Comparison of ENCODE assay signal across 8 mouse cellular contexts in genomic region chr8:95833435-95833984, GRCm38 (mm10). TPM values are rescaled to one million over a fixed set of nuclear protein-coding genes. Genes with fewer than 3 reads are reported as not detected.
DNase-seq lines count a peak whose midpoint lies in the region; ATAC-seq and TF ChIP-seq lines count a peak whose summit lies in the region.

No protein-coding gene starts in this region.

- under 1% methylated on average over 16 of the region's 16 CpGs for WGBS in limb, embryonic 13.5 days
- WGBS in neural tube, embryonic 14.5 days = under 1% methylated on average over 16 of the region's 16 CpGs

- peaks cover 16 to 49% of the 10 kb centered on the region in 2 experiments for H3K36me3 ChIP-seq in CH12.LX (replicated peaks in 1 of 2; ENCODE audit: control insufficient read depth in 1 of 2, insufficient read depth in 1 of 2, low read length in 1 of 2)
- peaks cover 18% of the 10 kb centered on the region; the same call in 1 of the 2 replicates for H3K36me3 ChIP-seq in limb, embryonic 13.5 days
- peaks cover 3% of the 10 kb centered on the region; the same call in 1 of the 2 replicates for H3K36me3 ChIP-seq in neural tube, embryonic 14.5 days (ENCODE audit: control insufficient read depth, insufficient read depth, low read length)

- peaks cover 8 to 24% of the 10 kb centered on the region in 2 experiments for H3K4me1 ChIP-seq in CH12.LX (ENCODE audit: control insufficient read depth in 1 of 2, insufficient read depth in 2 of 2)
- peaks cover 12% of the 10 kb centered on the region; the same call in 1 of the 2 replicates for H3K4me1 ChIP-seq in limb, embryonic 13.5 days
- peaks cover 5% of the 10 kb centered on the region; the same call in 1 of the 2 replicates for H3K4me1 ChIP-seq in neural tube, embryonic 14.5 days (ENCODE audit: control insufficient read depth, insufficient read depth, low read length)

- dilution Hi-C loops in CH12.LX (cut with MboI; ENCODE audit: extremely low pct_ligation_motif_present, extremely low pct_unique_long_range_greater_than_20kb, low sequenced_read_pairs) = no loop called here

- in situ Hi-C loops in CH12.LX (cut with MboI; ENCODE audit: low pct_ligation_motif_present, low pct_unique_long_range_greater_than_20kb, low sequenced_read_pairs) = no loop called here

- ATAC-seq in limb, embryonic 13.5 days (ENCODE audit: low FRiP score, low read depth) = peak; percentile 83
- ATAC-seq in neural tube, embryonic 14.5 days (ENCODE audit: low read depth) = peak; percentile 52

- H3K27ac ChIP-seq in CH12.LX (ENCODE audit: insufficient read depth, low read depth) = peak overlapping the region; percentile 69
- H3K27ac ChIP-seq in limb, embryonic 13.5 days = 0 out of 2 replicates have a peak overlapping the region, but pooled peaks have one; percentile 58
- no peak overlapping the region for H3K27ac ChIP-seq in neural tube, embryonic 14.5 days (ENCODE audit: low read depth, low read length)

- DNase-seq in CH12.LX (ENCODE audit: extremely low read depth) (peak; percentile 74), WW6 (ENCODE audit: low read depth, low spot score) (peak; percentile 89)
- DNase-seq in heart, postnatal 4 days = peak; percentile 14
- no peak for DNase-seq in left cerebral cortex, postnatal 25 days (ENCODE audit: low spot score in 2 of 2)
- DNase-seq in ovary, postnatal 36 days (ENCODE audit: low spot score) = no peak
- DNase-seq in cerebellum, adult 18-20 months = no peak

- no peak for TF ChIP-seq CTCF in CH12.LX (conservative IDR thresholded peaks at IDR 0.05 in 1 of 2, IDR thresholded peaks at IDR 0.05 in 1 of 2; ENCODE audit: low read depth in 2 of 2, low read length in 2 of 2)

- H3K9me3 ChIP-seq in CH12.LX (replicated peaks; ENCODE audit: low read length) = no peaks in the 10 kb centered on the region
- H3K9me3 ChIP-seq in limb, embryonic 13.5 days = no peaks in the 10 kb centered on the region
- no peaks in the 10 kb centered on the region for H3K9me3 ChIP-seq in neural tube, embryonic 14.5 days (ENCODE audit: control insufficient read depth, low read length)

- peak; percentile 50 for TF ChIP-seq POLR2A in CH12.LX (IDR thresholded peaks at IDR 0.05; ENCODE audit: low read depth, low read length)

- TF ChIP-seq RAD21 in CH12.LX (IDR thresholded peaks at IDR 0.05; ENCODE audit: low read depth, low read length) = no peak

- peak overlapping the region; percentile 3; the same call in 1 of the 2 replicates for H3K9ac ChIP-seq in CH12.LX (ENCODE audit: insufficient read depth, low read depth)
- peak overlapping the region; percentile 61 for H3K9ac ChIP-seq in limb, embryonic 13.5 days
- H3K9ac ChIP-seq in neural tube, embryonic 14.5 days (replicated peaks; ENCODE audit: low read depth, low read length) = 0 out of 2 replicates have a peak overlapping the region, but pooled peaks have one; percentile 30

- peak overlapping the region; percentile 18 for H3K4me2 ChIP-seq in CH12.LX (ENCODE audit: insufficient read depth, low read depth, poor library complexity, severe bottlenecking)
- peak overlapping the region; percentile 69 for H3K4me2 ChIP-seq in limb, embryonic 13.5 days (replicated peaks)
- H3K4me2 ChIP-seq in neural tube, embryonic 14.5 days (ENCODE audit: low read depth, low read length) = peak overlapping the region; percentile 30

- TF ChIP-seq EP300 in CH12.LX (IDR thresholded peaks at IDR 0.05; ENCODE audit: low read length) = no peak

- H3K79me2 ChIP-seq in CH12.LX (replicated peaks; ENCODE audit: control insufficient read depth, extremely low read depth, insufficient read depth, poor library complexity, severe bottlenecking) = no peaks in the 10 kb centered on the region

- no peaks in the 10 kb centered on the region for H3K27me3 ChIP-seq in CH12.LX (replicated peaks)
- H3K27me3 ChIP-seq in limb, embryonic 13.5 days = no peaks in the 10 kb centered on the region
- no peaks in the 10 kb centered on the region for H3K27me3 ChIP-seq in neural tube, embryonic 14.5 days (ENCODE audit: control insufficient read depth, insufficient read depth, low read length)

- intact Hi-C loops in left cerebral cortex, postnatal 25 days (cut with DNase I) = loop anchor here (2.0 to 10.0 kb wide), 3 partner anchors 73 to 239 kb away; partner anchors contain the start of gene Setd6

- peak overlapping the region; percentile 51 to 58 (median 54) for H3K4me3 ChIP-seq in CH12.LX (replicated peaks in 1 of 3; ENCODE audit: low read depth in 2 of 3, low read length in 2 of 3, poor library complexity in 1 of 3)
- H3K4me3 ChIP-seq in limb, embryonic 13.5 days = peak overlapping the region; percentile 46
- H3K4me3 ChIP-seq in neural tube, embryonic 14.5 days (ENCODE audit: low read depth, low read length) = peak overlapping the region; percentile 22

TF ChIP-seq in CH12.LX, 34 proteins besides CTCF, POLR2A, EP300 and RAD21:
- TF ChIP-seq TCF12 (IDR thresholded peaks at IDR 0.05; ENCODE audit: low read depth, low read length) = no peak
- TF ChIP-seq POLR2AphosphoS2 (IDR thresholded peaks at IDR 0.05; ENCODE audit: low read depth, low read length) = peak; percentile 74; the same call in 1 of the 2 replicates
- peak; percentile 5; the same call in 1 of the 2 replicates for TF ChIP-seq BHLHE40 (IDR thresholded peaks at IDR 0.05; ENCODE audit: low read depth, low read length)
- TF ChIP-seq PAX5 (IDR thresholded peaks at IDR 0.05; ENCODE audit: low read length) = no peak
- TF ChIP-seq JUN (IDR thresholded peaks at IDR 0.05; ENCODE audit: insufficient read depth, low read depth, low read length) = no peak
- TF ChIP-seq SIN3A (IDR thresholded peaks at IDR 0.05; ENCODE audit: low read length) = peak; percentile 53; the same call in 1 of the 2 replicates
- no peak for TF ChIP-seq HCFC1 (IDR thresholded peaks at IDR 0.05; ENCODE audit: low read depth, low read length)
- TF ChIP-seq NELFE (IDR thresholded peaks at IDR 0.05; ENCODE audit: low read depth, low read length) = 0 out of 2 replicates have a peak, but pooled peaks have one; percentile 3
- 0 out of 2 replicates have a peak, but pooled peaks have one; percentile 6 for TF ChIP-seq MEF2A (IDR thresholded peaks at IDR 0.05; ENCODE audit: borderline replicate concordance, low read depth, low read length)
- 0 out of 2 replicates have a peak, but pooled peaks have one; percentile 5 for TF ChIP-seq TBP (conservative IDR thresholded peaks at IDR 0.05; ENCODE audit: low read depth, low read length)
- 0 out of 2 replicates have a peak, but pooled peaks have one; percentile 4 for TF ChIP-seq JUND (conservative IDR thresholded peaks at IDR 0.05; ENCODE audit: low read depth, low read length)
- TF ChIP-seq CHD2 (IDR thresholded peaks at IDR 0.05; ENCODE audit: low read length) = 0 out of 2 replicates have a peak, but pooled peaks have one; percentile 81
- no peak for TF ChIP-seq GABPA (IDR thresholded peaks at IDR 0.05; ENCODE audit: insufficient replicate concordance, low read depth, low read length)

RNA-seq across cellular contexts. Expression of gene Sap18b, which starts 8.4 kb away (rescaled TPM):
- total RNA-seq in CH12.LX (2012; rRNA removed) (138 and 141 TPM in 2 replicates), CH12.LX (2014; rRNA removed) (259 and 305 TPM in 2 replicates)
- polyA plus RNA-seq in CH12.LX (2012; ENCODE audit: insufficient read length, low read depth) = 355 and 403 TPM in 2 replicates
- total RNA-seq in heart, postnatal 4 days (2021) = 100 to 1,000 TPM in 1 of 2 experiments, 10 to 100 TPM in 1; 92.4 to 102 TPM
- 346 and 351 TPM in 2 replicates for polyA plus RNA-seq in limb, embryonic 13.5 days (2015; fragmentation: Nextera tagmentation; extraction: Ambion mirVana)
- polyA plus RNA-seq in neural tube, embryonic 14.5 days (2014; fragmentation: Nextera tagmentation; extraction: Ambion mirVana) = 244 and 264 TPM in 2 replicates
- 10 to 100 TPM; 88.4 to 99.8 TPM for total RNA-seq in left cerebral cortex, postnatal 25 days (2021)

RNA-seq across cellular contexts. Expression of gene Slc38a7, which starts 19.8 kb away (rescaled TPM):
- total RNA-seq in CH12.LX (2012; rRNA removed) = 20.3 and 33.2 TPM in 2 replicates
- 12.0 and 13.9 TPM in 2 replicates for total RNA-seq in CH12.LX (2014; rRNA removed)
- 28.1 and 31.0 TPM in 2 replicates for polyA plus RNA-seq in CH12.LX (2012; ENCODE audit: insufficient read length, low read depth)
- 1 to 10 TPM; 7.5 to 7.9 TPM for total RNA-seq in heart, postnatal 4 days (2021)
- polyA plus RNA-seq in limb, embryonic 13.5 days (2015; fragmentation: Nextera tagmentation; extraction: Ambion mirVana) = 15.1 and 16.3 TPM in 2 replicates
- 23.2 and 25.5 TPM in 2 replicates for polyA plus RNA-seq in neural tube, embryonic 14.5 days (2014; fragmentation: Nextera tagmentation; extraction: Ambion mirVana)
- total RNA-seq in left cerebral cortex, postnatal 25 days (2021) = 10 to 100 TPM; 27.0 to 27.9 TPM

RNA-seq across cellular contexts. Expression of gene Cnot1, which starts 26.2 kb away (rescaled TPM):
- total RNA-seq in CH12.LX (2012; rRNA removed) = 130 and 142 TPM in 2 replicates
- 136 and 146 TPM in 2 replicates for total RNA-seq in CH12.LX (2014; rRNA removed)
- 164 and 182 TPM in 2 replicates for polyA plus RNA-seq in CH12.LX (2012; ENCODE audit: insufficient read length, low read depth)
- total RNA-seq in heart, postnatal 4 days (2021) = 100 to 1,000 TPM; 152 to 174 TPM
- polyA plus RNA-seq in limb, embryonic 13.5 days (2015; fragmentation: Nextera tagmentation; extraction: Ambion mirVana) = 65.0 and 71.7 TPM in 2 replicates
- 62.8 and 76.8 TPM in 2 replicates for polyA plus RNA-seq in neural tube, embryonic 14.5 days (2014; fragmentation: Nextera tagmentation; extraction: Ambion mirVana)
- total RNA-seq in left cerebral cortex, postnatal 25 days (2021) = 100 to 1,000 TPM; 124 to 128 TPM

RNA-seq across cellular contexts. Expression of gene Got2, which starts 54.8 kb away (rescaled TPM):
- total RNA-seq in CH12.LX (2012; rRNA removed) (303 TPM in 2 replicates), CH12.LX (2014; rRNA removed) (268 and 283 TPM in 2 replicates)
- 489 and 509 TPM in 2 replicates for polyA plus RNA-seq in CH12.LX (2012; ENCODE audit: insufficient read length, low read depth)
- 100 to 1,000 TPM; 481 to 500 TPM for total RNA-seq in heart, postnatal 4 days (2021)
- 163 and 169 TPM in 2 replicates for polyA plus RNA-seq in limb, embryonic 13.5 days (2015; fragmentation: Nextera tagmentation; extraction: Ambion mirVana)
- polyA plus RNA-seq in neural tube, embryonic 14.5 days (2014; fragmentation: Nextera tagmentation; extraction: Ambion mirVana) = 90.2 and 104 TPM in 2 replicates
- 100 to 1,000 TPM; 230 to 236 TPM for total RNA-seq in left cerebral cortex, postnatal 25 days (2021)

Comparison
In these comparisons a context has a peak if more than half of its experiments do, and no peak if none do; other contexts are left out.
1. DNase-seq: peak in CH12.LX (single experiment), WW6 (single experiment) and heart, postnatal 4 days (single experiment); none in left cerebral cortex, postnatal 25 days (0 of 2), ovary, postnatal 36 days (single experiment) and cerebellum, adult 18-20 months (0 of 2).
2. H3K4me2 ChIP-seq: peak in every context shown above with its lines; median percentile 69 in limb, embryonic 13.5 days; 30 in neural tube, embryonic 14.5 days; 18 in CH12.LX.
3. H3K9ac ChIP-seq: peak in every context shown above with its lines; median percentile 61 in limb, embryonic 13.5 days; 30 in neural tube, embryonic 14.5 days; 3 in CH12.LX.
4. Peak in every context shown above with its lines, with median percentiles within 50 percentile points of each other: H3K4me3 ChIP-seq.